Mouse (Mus musculus) large intestine, adult 2 months (tissue): Measurements from ENCODE around the gene Olfr450. TPM values are rescaled to one million over a fixed set of nuclear protein-coding genes. Genes with fewer than 3 reads are reported as not detected.

Experiments
- DNase-seq: peaks from one replicate; pipeline ENCODE4 v3.0.0-alpha.2; 2012; ENCODE audit warnings: low read depth, low spot score
- WGBS: fragments of 180-500 bp; shearing (Covaris S2); methylation state at CpG from one replicate; pipeline ENCODE4 v1.1.7; 2018; 5-methylcytosine and 5-hydroxymethylcytosine counted together
- polyA plus RNA-seq: library from polyadenylated mRNA; depleted of rRNA; stranded (reverse); fragments of >200 nt; gene quantifications from 2 replicates; pipeline ENCODE4 v1.2.3, GENCODE M21; 2012; rRNA removed

Gene Olfr450
- polyA plus RNA-seq, result not detected in 2 replicates

- 80% methylated on average over 1 of the region's 1 CpGs for WGBS
- DNase-seq, result no peak
Measured at GRCm38 (mm10) chr6:42811639-42812038, at the start of gene Olfr450. Gene Olfr450, plus strand, starts transcription at chr6:42811939.

GRCm38 (mm10) chr6:42777066-42777465 lies 34.7 kb upstream of the Olfr450 start:
- no peak for DNase-seq
- WGBS, result 91% methylated on average over 1 of the region's 1 CpGs

DNA sequence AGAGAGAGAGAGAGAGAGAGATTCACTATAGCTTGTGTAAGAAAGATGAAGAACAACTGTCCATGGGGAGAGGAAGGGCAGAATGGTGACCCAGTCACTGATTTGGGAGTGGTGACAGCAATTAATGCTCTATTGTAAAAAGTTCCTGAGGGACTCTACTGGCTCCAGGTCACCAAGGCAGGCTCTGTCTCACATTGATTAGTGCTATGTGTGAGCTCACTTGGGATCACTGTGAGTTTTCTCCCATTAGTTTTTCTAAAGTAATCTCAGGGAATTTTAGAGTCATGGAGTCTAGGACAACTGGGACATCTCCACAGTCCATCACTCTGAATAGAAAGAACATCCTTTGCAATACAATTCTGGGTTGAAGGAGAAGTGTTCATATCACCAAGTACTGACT lies 26.9 kb upstream of the Olfr450 start, which contains the start of gene Olfr452:
TSS of gene Olfr452 (plus strand) at position 301 of the 400 bp plus-strand sequence.
- DNase-seq, result no peak

DNA sequence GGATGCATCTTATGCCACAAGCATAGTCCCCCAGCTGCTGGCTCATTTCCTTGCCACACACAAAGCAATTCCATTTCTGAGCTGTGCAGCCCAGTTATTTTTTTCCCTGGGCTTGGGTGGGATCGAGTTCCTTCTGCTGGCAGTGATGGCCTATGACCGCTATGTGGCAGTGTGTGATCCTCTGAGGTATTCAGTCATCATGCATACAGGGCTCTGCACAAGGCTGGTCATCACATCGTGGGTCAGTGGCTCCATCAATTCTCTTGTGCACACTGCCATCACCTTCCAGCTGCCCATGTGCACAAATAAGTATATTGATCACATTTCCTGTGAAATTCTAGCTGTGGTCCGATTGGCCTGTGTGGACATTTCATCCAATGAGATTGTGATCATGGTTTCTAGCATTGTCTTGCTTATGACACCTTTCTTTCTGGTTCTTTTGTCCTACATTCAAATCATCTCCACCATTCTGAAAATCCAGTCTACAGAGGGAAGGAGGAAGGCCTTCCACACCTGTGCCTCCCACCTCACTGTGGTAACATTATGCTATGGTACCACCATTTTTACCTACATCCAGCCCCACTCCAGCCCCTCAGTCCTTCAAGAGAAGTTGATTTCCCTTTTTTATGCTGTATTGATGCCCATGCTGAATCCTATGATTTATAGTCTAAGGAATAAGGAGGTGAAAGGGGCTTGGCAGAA lies 21.3 kb upstream of the Olfr450 start:
- DNase-seq, result no peak
- 48% methylated on average over 4 of the region's 4 CpGs for WGBS

GRCm38 (mm10) chr6:42790949-42791556 lies 20.7 kb upstream of the Olfr450 start:
- DNase-seq, result no peak
- 60% methylated on average over 9 of the region's 9 CpGs for WGBS

DNA sequence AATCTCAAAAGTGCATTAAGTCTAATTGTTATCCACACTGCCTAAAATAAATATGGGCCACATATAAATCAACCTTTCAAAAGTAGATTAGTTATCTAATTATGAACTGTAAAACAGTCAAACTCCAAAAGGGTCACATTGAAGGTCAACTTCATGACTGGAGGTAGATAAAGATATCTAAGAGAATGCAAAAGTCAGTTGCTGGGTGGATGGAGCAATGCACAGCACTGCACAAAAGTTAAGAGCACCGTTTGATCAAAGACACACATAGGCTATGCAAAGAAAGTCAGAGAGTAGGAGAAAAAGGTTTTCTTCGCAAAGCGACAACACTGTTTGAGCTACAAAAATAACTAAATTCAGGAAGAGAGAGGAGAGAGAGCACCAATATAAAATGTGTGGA lies 16.8 kb upstream of the Olfr450 start:
- WGBS, result 83% methylated on average over 3 of the region's 3 CpGs
- DNase-seq, result no peak

DNA sequence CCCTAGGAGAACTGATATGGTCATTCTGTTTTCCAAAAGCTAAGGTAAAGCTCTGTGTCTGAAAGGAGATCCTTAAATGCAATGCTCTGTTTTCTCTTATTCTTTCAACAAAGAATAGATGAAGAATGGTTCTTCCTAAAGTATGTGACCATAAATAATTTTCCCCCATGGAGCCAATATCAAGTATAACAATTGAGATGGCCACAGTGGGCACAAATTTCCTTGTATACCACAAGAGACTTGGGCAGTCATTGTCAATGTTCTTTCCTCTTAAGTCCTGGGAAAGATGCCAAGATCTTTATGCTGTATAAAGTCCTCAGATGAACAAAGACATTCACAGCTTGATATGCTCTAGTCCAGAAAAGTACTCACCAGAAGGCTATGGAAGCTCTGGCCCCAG lies 22.3 kb downstream of the Olfr450 start, which contains the start of gene Olfr449:
TSS of gene Olfr449 (plus strand) at position 301 of the 400 bp plus-strand sequence.
- DNase-seq, result no peak

DNA sequence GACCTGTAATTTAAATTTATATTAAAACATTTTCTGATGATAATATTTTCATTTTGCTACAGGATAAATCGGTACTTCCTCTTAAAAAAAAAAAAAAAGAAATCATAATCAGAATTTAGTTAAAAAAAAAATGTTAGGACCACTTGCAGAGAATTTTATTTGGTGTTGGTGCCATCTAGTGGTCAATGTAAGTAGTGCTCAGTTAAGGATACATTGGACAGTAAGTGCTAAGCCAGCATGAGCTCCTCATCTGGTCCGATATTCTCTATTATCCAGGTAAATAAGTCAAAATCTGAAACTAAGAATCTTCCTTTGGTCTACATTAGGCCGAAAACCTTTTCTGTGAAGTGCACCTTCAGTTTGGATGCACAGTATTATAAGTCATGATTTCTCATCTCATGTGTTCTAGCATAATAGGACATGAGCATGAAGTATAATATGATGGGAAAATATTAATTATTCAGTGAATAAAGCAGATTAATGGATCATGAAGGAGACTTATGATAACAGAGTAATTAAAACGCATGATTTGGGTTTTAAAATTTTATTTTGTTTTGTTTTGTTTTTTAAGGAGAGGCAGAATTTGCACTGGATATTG lies 48.6 kb downstream of the Olfr450 start:
- peak; percentile 21 for DNase-seq
- 6% methylated on average over 4 of the region's 4 CpGs for WGBS

Other genes with a start within 250 kb of the Olfr450 start
- gene Tcaf3, start 214.2 kb upstream of the Olfr450 start, polyA plus RNA-seq, result not detected in 2 replicates
- 1.2 and 2.8 TPM in 2 replicates for gene Tcaf2, start 166.7 kb upstream of the Olfr450 start, polyA plus RNA-seq
- gene Tcaf1, start 101.9 kb upstream of the Olfr450 start, polyA plus RNA-seq, result 5.1 and 7.0 TPM in 2 replicates
- not detected in 2 replicates for gene Olfr453, start 72.6 kb upstream of the Olfr450 start, polyA plus RNA-seq
- not detected in 2 replicates for gene Olfr38, start 55.5 kb upstream of the Olfr450 start, polyA plus RNA-seq
- gene Olfr452, start 26.8 kb upstream of the Olfr450 start, polyA plus RNA-seq, result not detected in 2 replicates
- not detected in 2 replicates for gene Olfr449, start 22.4 kb downstream of the Olfr450 start, polyA plus RNA-seq
- not detected in 2 replicates for gene Olfr448, start 78.5 kb downstream of the Olfr450 start, polyA plus RNA-seq
- not detected in 2 replicates for gene Olfr447, start 96.9 kb downstream of the Olfr450 start, polyA plus RNA-seq
- gene Olfr446, start 109.4 kb downstream of the Olfr450 start, polyA plus RNA-seq, result not detected in 2 replicates
- gene Olfr444, start 137.1 kb downstream of the Olfr450 start, polyA plus RNA-seq, result not detected in 2 replicates